Mouse (Mus musculus) testis, adult 2 months (tissue): Measurements from ENCODE around the gene Lrrtm4.

ENCODE experiments used
- CTCF ChIP-seq: fragments of 200-500 bp; IDR thresholded peaks from 2 replicates; pipeline ENCODE4 v1.5.1; 2012; ENCODE audit warnings: low read depth, mild to moderate bottlenecking, inconsistent platforms, low read length, moderate library complexity; ENCODE audit not compliant: control insufficient read depth, insufficient read depth, insufficient replicate concordance
- POLR2A ChIP-seq: fragments of 200-500 bp; IDR thresholded peaks from 2 replicates; pipeline ENCODE4 v1.6.1; 2012; ENCODE audit warnings: low read depth, mild to moderate bottlenecking, inconsistent platforms, low read length, moderate library complexity; ENCODE audit not compliant: control insufficient read depth

DNA sequence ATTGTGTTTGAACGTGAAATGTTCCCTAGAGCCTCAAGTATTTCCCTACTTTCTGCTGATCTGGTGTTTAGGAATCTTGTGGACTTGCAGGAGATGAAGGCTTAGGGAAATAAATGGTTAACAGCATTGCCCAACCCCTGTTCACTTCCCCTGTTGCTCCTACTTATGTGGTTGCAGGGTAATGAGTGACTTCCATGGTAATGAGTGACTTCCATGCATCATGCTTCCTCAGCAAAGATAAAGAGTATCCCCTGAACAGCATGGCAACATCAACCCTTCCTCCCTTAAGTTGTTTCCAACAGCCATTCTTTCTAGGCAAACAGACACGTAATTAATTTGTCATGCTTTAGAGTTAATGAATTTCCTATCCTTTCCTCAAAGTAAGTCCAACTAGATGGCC, 685.5 kb downstream of the Lrrtm4 start:
- TF ChIP-seq CTCF, result no peak
- no peak for TF ChIP-seq POLR2A
